Mouse (Mus musculus): ENCODE data around the gene Sirt4. TPM values are rescaled to one million over a fixed set of nuclear protein-coding genes. Genes with fewer than 3 reads are reported as not detected.
"Not testable (repeated sequence)": the region's sequence is repeated elsewhere in the genome, so short reads cannot be mapped to it uniquely, and the experiment has no call there.

Sirt4 gene
- polyA plus RNA-seq, 1 experiment from 2014 or later = 19.8 TPM

DNA sequence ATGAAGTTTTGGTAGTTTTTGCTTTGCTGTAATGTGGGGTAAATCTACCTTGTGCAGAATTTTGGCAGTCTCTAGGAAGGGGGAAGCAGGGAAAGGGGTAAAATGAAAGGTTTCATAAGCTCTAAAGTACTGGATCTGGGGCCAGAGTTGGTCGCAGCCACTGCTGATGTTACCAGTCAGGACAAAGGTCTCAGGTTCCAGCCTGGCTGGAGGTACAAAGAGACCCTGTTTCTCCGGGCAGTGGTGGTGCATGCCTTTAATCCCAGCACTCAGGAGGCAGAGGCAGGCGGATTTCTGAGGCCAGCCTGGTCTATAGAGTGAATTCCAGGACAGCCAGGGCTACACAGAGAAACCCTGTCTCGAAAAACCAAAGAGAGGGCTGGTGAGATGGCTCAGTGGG is 21.1 kb upstream of the Sirt4 start:
- not testable (repeated sequence) for H3K9me3 ChIP-seq; H3K9ac ChIP-seq; H3K27me3 ChIP-seq (replicated peaks); H3K4me3 ChIP-seq; H3K27ac ChIP-seq (replicated peaks); H3K4me2 ChIP-seq; H3K36me3 ChIP-seq; ATAC-seq (ENCODE audit: extremely low read depth, insufficient number of reproducible peaks, low FRiP score, low TSS enrichment)
- peaks cover 36% of the 10 kb centered on the region for H3K4me1 ChIP-seq
- WGBS = 65% methylated on average over 4 of the region's 4 CpGs

DNA sequence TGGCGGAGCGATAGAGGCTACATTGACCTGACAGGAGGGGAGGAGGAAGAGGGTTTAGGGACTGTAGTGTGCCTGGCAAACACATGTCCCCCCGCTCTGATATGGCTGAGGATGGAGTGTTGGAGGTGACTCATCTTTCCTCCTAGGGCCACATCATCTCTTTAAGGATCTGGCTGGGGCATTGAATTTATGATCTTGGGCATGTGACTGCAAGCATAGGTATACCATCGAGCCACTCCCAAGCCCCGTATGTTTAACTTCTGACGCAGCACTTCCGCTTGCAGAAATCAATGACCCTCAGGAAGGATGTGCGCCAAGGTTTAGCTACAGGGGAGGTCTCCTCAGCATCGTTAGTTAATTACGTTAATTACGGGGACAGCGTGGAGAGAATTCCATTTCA is 18.5 kb upstream of the Sirt4 start:
- H3K4me1 ChIP-seq = peaks cover 11% of the 10 kb centered on the region
- no peak overlapping the region for H3K9ac ChIP-seq
- 56% methylated on average over 12 of the region's 12 CpGs for WGBS
- H3K4me2 ChIP-seq = no peak overlapping the region
- H3K4me3 ChIP-seq = no peak overlapping the region
- H3K27ac ChIP-seq (replicated peaks) = no peak overlapping the region
- ATAC-seq (ENCODE audit: extremely low read depth, insufficient number of reproducible peaks, low FRiP score, low TSS enrichment) = no peak
- no peaks in the 10 kb centered on the region; the same call in 1 of the 2 replicates for H3K27me3 ChIP-seq (replicated peaks)
- no peaks in the 10 kb centered on the region for H3K36me3 ChIP-seq
- no peaks in the 10 kb centered on the region for H3K9me3 ChIP-seq

DNA sequence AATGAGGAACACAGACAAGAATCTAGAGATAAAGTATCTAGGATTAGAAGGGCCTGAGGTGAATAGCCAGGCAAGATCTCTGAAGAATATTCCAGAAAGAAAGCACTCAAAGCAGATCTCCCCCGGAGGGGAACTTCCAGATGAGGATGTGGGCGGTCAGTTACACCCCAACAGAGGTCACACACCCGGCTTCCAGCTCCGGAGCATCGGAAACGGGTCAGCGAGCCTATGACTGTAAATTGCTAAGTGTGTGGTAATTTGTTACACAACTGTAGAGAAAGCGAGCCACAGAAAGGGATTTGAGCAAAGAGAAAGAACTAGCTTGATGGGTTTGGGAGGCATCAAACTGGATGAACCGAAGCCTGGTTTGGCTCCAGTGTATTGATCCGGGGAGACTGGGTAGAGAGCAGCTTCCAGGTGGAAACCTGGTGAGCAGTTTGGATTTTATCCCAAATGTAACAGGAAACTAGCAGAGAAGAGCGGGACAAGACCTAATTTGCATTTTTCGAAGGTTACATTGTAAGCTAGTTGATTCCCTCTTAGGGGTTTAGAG is 15.9 kb upstream of the Sirt4 start:
- no peaks in the 10 kb centered on the region for H3K9me3 ChIP-seq
- H3K27ac ChIP-seq (replicated peaks) = no peak overlapping the region
- H3K4me3 ChIP-seq = no peak overlapping the region
- H3K4me2 ChIP-seq = no peak overlapping the region
- no peak for ATAC-seq (ENCODE audit: extremely low read depth, insufficient number of reproducible peaks, low FRiP score, low TSS enrichment)
- 70% methylated on average over 12 of the region's 12 CpGs for WGBS
- H3K36me3 ChIP-seq = no peaks in the 10 kb centered on the region
- H3K4me1 ChIP-seq = no peaks in the 10 kb centered on the region
- H3K27me3 ChIP-seq (replicated peaks) = no peaks in the 10 kb centered on the region; the same call in 1 of the 2 replicates
- no peak overlapping the region for H3K9ac ChIP-seq

DNA sequence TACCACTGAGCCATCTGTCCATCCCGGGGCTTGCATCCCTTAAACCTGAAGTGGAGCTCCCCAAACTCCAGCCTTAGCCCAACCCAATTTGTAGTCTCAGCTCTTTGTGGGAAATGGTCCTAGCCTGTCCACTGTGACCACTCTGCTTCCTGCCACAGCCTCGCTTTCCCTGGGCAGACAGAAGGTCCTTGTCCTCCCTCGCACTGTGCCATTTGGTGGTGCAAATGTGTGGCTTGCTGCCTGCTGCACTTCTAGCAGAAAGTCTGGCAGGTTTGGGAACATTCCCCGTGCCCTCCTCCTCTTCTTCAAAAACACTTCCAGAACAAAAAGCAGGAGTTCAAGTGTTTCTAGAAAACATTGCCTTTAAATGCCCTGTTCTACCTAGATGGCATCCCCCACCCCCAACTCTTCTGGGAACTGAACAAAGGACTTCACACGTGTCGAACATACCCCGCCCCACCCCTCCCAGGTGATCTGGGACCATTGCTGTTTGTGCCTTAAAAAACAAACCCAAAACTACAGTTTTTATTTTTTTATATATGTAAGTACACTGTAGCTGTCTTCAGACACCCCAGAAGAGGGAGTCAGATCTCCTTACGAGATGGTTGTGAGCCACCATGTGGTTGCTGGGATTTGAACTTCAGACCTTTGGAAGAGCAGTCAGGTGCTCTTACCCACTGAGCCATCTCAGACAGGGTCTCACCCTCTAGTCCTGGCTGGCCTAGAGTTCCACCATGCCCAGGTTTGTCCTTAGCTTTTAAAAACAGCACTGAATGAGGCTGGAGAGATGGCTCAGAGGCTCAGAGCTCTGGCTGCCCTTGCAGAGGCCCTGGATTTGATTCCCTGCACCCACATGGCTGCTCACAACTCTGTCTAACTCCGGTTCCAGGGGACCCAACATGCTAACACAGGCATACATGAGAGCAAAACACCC is 14.0 kb upstream of the Sirt4 start:
- Histone ChIP-seq H3K4me2 (no peak overlapping the region), H3K9me3 (no peaks in the 10 kb centered on the region), H3K4me1 (peaks cover 11% of the 10 kb centered on the region), H3K4me3 (no peak overlapping the region), H3K36me3 (no peaks in the 10 kb centered on the region), H3K27ac (replicated peaks) (no peak overlapping the region), H3K9ac (no peak overlapping the region), H3K27me3 (replicated peaks) (no peaks in the 10 kb centered on the region; the same call in 1 of the 2 replicates)
- WGBS = 45% methylated on average over 9 of the region's 9 CpGs
- no peak for ATAC-seq (ENCODE audit: extremely low read depth, insufficient number of reproducible peaks, low FRiP score, low TSS enrichment)

DNA sequence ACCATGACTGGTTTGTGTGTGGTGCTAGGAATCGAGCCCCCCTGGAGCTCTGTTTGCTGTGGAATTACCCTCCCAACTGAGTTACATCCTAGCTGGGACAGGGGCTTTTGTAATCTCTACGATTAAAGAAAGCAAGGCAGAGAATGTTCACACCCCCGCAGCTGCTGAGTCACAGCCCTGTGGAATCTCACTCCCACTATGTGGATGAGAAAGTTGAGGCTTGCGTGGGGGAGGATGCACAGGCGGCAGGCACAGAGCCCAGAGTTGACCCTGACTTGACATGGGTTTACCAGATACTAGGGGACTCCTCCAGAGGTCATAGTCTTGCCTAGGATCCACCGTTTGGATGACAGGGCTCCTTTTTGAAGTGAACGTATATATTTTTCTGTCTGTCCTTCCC is 12.5 kb upstream of the Sirt4 start:
- H3K9ac ChIP-seq = no peak overlapping the region
- H3K4me3 ChIP-seq = no peak overlapping the region
- H3K9me3 ChIP-seq = no peaks in the 10 kb centered on the region
- WGBS = 61% methylated on average over 7 of the region's 7 CpGs
- peaks cover 19% of the 10 kb centered on the region for H3K4me1 ChIP-seq
- no peak for ATAC-seq (ENCODE audit: extremely low read depth, insufficient number of reproducible peaks, low FRiP score, low TSS enrichment)
- no peak overlapping the region for H3K27ac ChIP-seq (replicated peaks)
- H3K27me3 ChIP-seq (replicated peaks) = no peaks in the 10 kb centered on the region
- H3K36me3 ChIP-seq = no peaks in the 10 kb centered on the region
- no peak overlapping the region for H3K4me2 ChIP-seq

DNA sequence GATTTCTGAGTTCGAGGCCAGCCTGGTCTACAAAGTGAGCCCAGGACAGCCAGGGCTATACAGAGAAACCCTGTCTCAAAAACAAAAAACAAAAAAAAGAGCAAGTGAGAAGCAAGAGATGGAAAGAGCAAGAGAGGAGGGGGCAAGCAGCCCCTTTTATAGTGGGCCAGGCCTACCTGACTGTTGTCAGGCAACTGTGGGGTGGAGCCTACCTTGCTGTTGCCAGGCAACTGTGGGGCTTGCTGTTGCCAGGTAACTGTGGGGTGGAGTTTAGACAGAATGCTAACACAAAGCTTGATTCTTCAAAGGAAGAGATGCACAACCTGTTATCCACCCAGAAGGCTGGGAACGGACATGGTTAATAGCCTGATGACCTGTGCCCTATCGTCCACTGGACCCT is 11.1 kb upstream of the Sirt4 start:
- H3K9me3 ChIP-seq; ATAC-seq (ENCODE audit: extremely low read depth, insufficient number of reproducible peaks, low FRiP score, low TSS enrichment); H3K9ac ChIP-seq; H3K4me2 ChIP-seq; H3K27me3 ChIP-seq (replicated peaks); H3K4me3 ChIP-seq; H3K36me3 ChIP-seq; H3K27ac ChIP-seq (replicated peaks): not testable (repeated sequence)
- 82% methylated on average over 3 of the region's 3 CpGs for WGBS
- peaks cover 33% of the 10 kb centered on the region for H3K4me1 ChIP-seq

DNA sequence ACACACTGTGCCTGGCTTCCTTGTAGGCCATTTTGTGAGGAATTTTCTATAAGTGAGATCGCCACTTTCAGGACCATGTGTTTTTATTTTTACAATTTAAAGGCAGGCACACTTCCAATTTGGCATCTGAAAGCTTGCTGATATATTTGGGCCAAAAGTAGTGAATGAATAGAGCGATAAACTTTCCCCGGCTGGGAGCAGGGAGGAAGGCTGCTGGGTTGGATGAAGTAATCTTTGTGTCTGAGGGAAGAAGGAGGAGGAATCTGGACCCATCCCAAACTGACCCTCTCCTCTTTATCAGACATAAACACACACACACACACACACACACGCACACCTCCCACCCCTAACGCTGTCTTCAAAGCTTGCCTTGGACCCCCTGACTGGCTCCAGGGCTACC is 8.9 kb upstream of the Sirt4 start:
- WGBS = 33% methylated on average over 5 of the region's 5 CpGs

DNA sequence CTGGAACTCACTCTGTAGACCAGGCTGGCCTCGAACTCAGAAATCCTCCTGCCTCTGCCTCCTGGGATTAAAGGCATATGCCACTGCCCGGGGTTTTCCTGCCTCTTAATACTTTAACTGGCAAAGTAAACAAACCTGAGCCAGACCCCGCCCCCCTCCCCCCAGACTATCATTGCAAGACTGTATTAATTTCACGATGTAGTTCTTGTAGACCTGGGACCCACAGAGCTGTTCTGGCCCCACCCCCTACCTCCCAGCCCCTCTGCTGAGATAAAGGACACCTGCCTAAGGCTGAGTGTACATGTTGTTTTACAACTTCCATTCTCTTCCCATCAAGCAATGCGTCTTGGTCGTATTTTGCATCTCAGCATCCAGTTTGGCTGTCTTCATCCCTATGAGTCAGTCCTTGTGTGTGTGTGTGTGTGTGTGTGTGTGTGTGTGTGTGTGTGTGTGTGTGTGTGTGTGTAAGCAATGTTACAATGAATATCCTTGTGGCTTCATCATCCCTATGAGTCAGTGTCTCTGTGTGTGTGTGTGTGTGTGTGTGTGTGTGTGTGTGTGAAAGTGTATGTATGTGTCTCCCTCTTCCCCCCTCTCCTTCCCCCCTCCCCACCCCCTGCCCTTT is 8.3 kb upstream of the Sirt4 start:
- no peak for ATAC-seq (ENCODE audit: extremely low read depth, insufficient number of reproducible peaks, low FRiP score, low TSS enrichment)
- no peaks in the 10 kb centered on the region for H3K36me3 ChIP-seq
- peaks cover 41% of the 10 kb centered on the region for H3K4me1 ChIP-seq
- 70% methylated on average over 6 of the region's 6 CpGs for WGBS
- no peaks in the 10 kb centered on the region for H3K9me3 ChIP-seq
- no peak overlapping the region for H3K4me3 ChIP-seq
- no peaks in the 10 kb centered on the region for H3K27me3 ChIP-seq (replicated peaks)
- no peak overlapping the region for H3K4me2 ChIP-seq
- 0 out of 2 replicates have a peak overlapping the region, but pooled peaks have one; percentile 63 for H3K9ac ChIP-seq
- peak overlapping the region; percentile 84 for H3K27ac ChIP-seq (replicated peaks)

More for the DNA sequence above, 8.9 kb upstream of the Sirt4 start:
- Histone ChIP-seq H3K9ac (peak overlapping the region; percentile 63), H3K36me3 (no peaks in the 10 kb centered on the region), H3K4me2 (peak overlapping the region; percentile 20; the same call in 1 of the 2 replicates), H3K9me3 (no peaks in the 10 kb centered on the region), H3K4me1 (peaks cover 38% of the 10 kb centered on the region), H3K27me3 (replicated peaks) (no peaks in the 10 kb centered on the region), H3K27ac (replicated peaks) (peak overlapping the region; percentile 84), H3K4me3 (no peak overlapping the region)
- ATAC-seq (ENCODE audit: extremely low read depth, insufficient number of reproducible peaks, low FRiP score, low TSS enrichment) = no peak

DNA sequence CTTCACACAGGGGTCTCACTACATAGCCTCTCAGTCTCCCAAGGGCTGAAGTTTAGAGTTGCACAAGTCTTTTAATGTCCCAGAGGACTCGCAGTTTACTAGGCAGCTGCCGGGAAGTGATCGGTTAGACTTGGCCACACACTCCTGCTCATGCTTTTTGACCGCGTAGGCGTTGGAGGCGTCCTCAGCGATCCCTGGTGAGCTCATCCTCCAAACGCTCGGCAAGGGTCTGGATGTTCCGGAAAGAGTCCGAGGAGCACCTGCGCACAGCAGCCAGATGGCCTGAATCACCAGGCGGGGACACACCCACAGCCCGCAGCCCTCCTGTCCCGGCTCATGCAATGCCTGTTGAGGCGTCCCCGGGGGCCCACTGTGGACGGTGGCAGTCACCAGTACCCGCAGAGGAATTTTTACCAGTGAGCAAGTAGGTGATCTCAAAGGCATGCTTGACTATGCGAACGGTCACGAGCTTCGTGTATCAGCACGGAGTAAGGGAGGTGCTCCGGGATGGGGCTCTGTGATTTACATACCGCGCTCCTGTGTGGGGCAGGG is 7.3 kb upstream of the Sirt4 start:
- peak overlapping the region; percentile 75 for H3K4me2 ChIP-seq
- ATAC-seq (ENCODE audit: extremely low read depth, insufficient number of reproducible peaks, low FRiP score, low TSS enrichment) = no peak
- no peaks in the 10 kb centered on the region for H3K27me3 ChIP-seq (replicated peaks)
- WGBS = 2% methylated on average over 28 of the region's 28 CpGs
- peak overlapping the region; percentile 76 for H3K9ac ChIP-seq
- H3K36me3 ChIP-seq = no peaks in the 10 kb centered on the region
- H3K27ac ChIP-seq (replicated peaks) = peak overlapping the region; percentile 71
- H3K4me3 ChIP-seq = peak overlapping the region; percentile 40
- no peaks in the 10 kb centered on the region for H3K9me3 ChIP-seq
- peaks cover 41% of the 10 kb centered on the region for H3K4me1 ChIP-seq

DNA sequence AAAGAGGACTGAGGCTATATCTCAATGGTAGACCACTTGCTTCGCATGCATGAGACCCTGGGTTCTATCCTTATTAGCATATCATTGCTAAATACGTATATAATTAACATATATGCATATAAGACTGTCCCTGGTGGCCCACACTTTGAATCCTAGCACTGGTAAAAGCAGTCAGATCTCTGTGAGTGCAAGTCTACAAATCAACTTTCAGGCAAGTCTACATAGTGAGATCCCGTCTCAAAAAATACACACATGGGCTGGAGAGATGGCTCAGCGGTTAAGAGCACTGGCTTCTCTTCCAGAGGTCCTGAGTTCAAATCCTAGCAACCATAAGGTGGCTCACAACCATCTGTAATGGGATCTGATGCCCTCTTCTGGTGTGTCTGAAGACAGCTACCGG is 6.6 kb upstream of the Sirt4 start:
- Histone ChIP-seq H3K4me1 (peaks cover 41% of the 10 kb centered on the region), H3K27me3 (replicated peaks) (no peaks in the 10 kb centered on the region), H3K4me3 (no peak overlapping the region), H3K9ac (peak overlapping the region; percentile 76; the same call in 1 of the 2 replicates), H3K9me3 (no peaks in the 10 kb centered on the region), H3K4me2 (peak overlapping the region; percentile 75), H3K27ac (replicated peaks) (peak overlapping the region; percentile 100; the same call in 1 of the 2 replicates), H3K36me3 (no peaks in the 10 kb centered on the region)
- 31% methylated on average over 5 of the region's 5 CpGs for WGBS
- ATAC-seq (ENCODE audit: extremely low read depth, insufficient number of reproducible peaks, low FRiP score, low TSS enrichment) = no peak

DNA sequence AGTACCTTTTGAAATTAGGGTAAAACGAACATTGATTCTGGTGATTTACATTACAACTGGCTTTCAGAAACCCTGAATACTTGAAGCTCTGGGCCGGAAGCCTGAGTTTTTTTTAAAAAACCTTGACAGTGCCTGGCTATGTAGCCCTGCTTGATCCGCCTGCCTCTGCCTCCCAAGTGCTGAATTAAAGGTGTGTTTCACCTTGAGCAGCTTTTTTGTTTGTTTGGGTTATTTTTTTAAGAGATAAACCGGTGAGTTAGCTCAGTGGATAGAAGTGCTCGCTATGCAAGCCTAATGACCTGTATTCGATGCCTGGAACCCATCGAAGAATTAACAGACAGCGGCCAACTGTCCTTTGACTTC is 6.1 kb upstream of the Sirt4 start:
- Histone ChIP-seq H3K27me3 (replicated peaks) (no peaks in the 10 kb centered on the region), H3K36me3 (no peaks in the 10 kb centered on the region), H3K4me2 (peak overlapping the region; percentile 75), H3K9me3 (no peaks in the 10 kb centered on the region), H3K4me1 (peaks cover 41% of the 10 kb centered on the region), H3K9ac (0 out of 2 replicates have a peak overlapping the region, but pooled peaks have one; percentile 95), H3K27ac (replicated peaks) (peak overlapping the region; percentile 100), H3K4me3 (peak overlapping the region; percentile 48; the same call in 1 of the 2 replicates)
- WGBS = 8% methylated on average over 8 of the region's 8 CpGs
- no peak for ATAC-seq (ENCODE audit: extremely low read depth, insufficient number of reproducible peaks, low FRiP score, low TSS enrichment)

Measured in heart, embryonic 13.5 days (tissue).